Mouse (Mus musculus) heart, postnatal 0 days (tissue): Measurements from ENCODE around the gene Lrp2. TPM values are rescaled to one million over a fixed set of nuclear protein-coding genes. Genes with fewer than 3 reads are reported as not detected.

Source experiments
- ATAC-seq: fragments of 200-750 bp; cut with Nextera tagmentation; 2 replicates; pipeline ENCODE4 v1.8.0; 2017; ENCODE audit warnings: low read depth, moderate number of reproducible peaks, moderate library complexity; ENCODE audit not compliant: insufficient read depth
- DNase-seq: peaks from one replicate; pipeline ENCODE4 v3.0.0-alpha.2; 2016; ENCODE audit warnings: low spot score
- H3K27ac ChIP-seq: fragments of 300-500 bp; sonication (generic); 2 replicates; pipeline ENCODE4 v1.5.1; 2014; ENCODE audit warnings: low read depth, mild to moderate bottlenecking
- H3K27me3 ChIP-seq: fragments of 300-500 bp; sonication (generic); 2 replicates; pipeline ENCODE4 v1.6.1; 2014; ENCODE audit warnings: low read length, mixed read lengths; ENCODE audit not compliant: control insufficient read depth, insufficient read depth
- H3K36me3 ChIP-seq: fragments of 300-500 bp; sonication (generic); replicated peaks from 2 replicates; pipeline ENCODE4 v1.6.1; 2014; ENCODE audit warnings: low read length, mixed read lengths; ENCODE audit not compliant: control insufficient read depth, insufficient read depth
- H3K4me1 ChIP-seq: fragments of 300-500 bp; sonication (generic); 2 replicates; pipeline ENCODE4 v1.6.1; 2014; ENCODE audit warnings: antibody characterized with exemption; ENCODE audit not compliant: control insufficient read depth, insufficient read depth
- H3K4me2 ChIP-seq: fragments of 300-500 bp; sonication (generic); 2 replicates; pipeline ENCODE4 v1.6.1; 2014; ENCODE audit warnings: low read depth, mild to moderate bottlenecking, low read length, moderate library complexity
- H3K4me3 ChIP-seq: fragments of 300-500 bp; sonication (generic); 2 replicates; pipeline ENCODE4 v1.5.1; 2014; ENCODE audit warnings: low read depth, low read length
- H3K9ac ChIP-seq: fragments of 300-500 bp; sonication (generic); replicated peaks from 2 replicates; pipeline ENCODE4 v1.6.1; 2014; ENCODE audit warnings: low read depth, low read length, mixed read lengths
- H3K9me3 ChIP-seq: fragments of 300-500 bp; sonication (generic); replicated peaks from 2 replicates; pipeline ENCODE4 v1.6.1; 2016; ENCODE audit warnings: low read length; ENCODE audit not compliant: control insufficient read depth
- CTCF ChIP-seq: IDR thresholded peaks from 2 replicates; pipeline ENCODE4 v1.5.1; 2016; ENCODE audit warnings: antibody characterized with exemption, control low read depth, low read depth
- EP300 ChIP-seq: IDR thresholded peaks from 2 replicates; pipeline ENCODE4 v1.6.1; 2016; ENCODE audit warnings: antibody characterized with exemption, low read depth
- WGBS: fragments of 180-500 bp; shearing (Covaris S2); extraction: QIAGEN DNeasy Blood & Tissue Kit; methylation state at CpG from one replicate; pipeline ENCODE4 v1.1.7; 2014; 5-methylcytosine and 5-hydroxymethylcytosine counted together
- polyA plus RNA-seq: library from polyadenylated mRNA; unstranded; fragments of >200 nt; fragmentation: Nextera tagmentation; extraction: Ambion mirVana; gene quantifications from 2 replicates; pipeline ENCODE4 v1.2.1, GENCODE M21; 2015
- total RNA-seq: library from RNA; depleted of rRNA; stranded (reverse); fragments of >200 nt; gene quantifications from 2 replicates; pipeline ENCODE4 v1.2.3, GENCODE M21; 2014; ENCODE audit warnings: low replicate concordance

The Lrp2 gene
- total and polyA plus RNA-seq, 2 experiments from 2014 or later, result 0.23 to 3.2 TPM

DNA sequence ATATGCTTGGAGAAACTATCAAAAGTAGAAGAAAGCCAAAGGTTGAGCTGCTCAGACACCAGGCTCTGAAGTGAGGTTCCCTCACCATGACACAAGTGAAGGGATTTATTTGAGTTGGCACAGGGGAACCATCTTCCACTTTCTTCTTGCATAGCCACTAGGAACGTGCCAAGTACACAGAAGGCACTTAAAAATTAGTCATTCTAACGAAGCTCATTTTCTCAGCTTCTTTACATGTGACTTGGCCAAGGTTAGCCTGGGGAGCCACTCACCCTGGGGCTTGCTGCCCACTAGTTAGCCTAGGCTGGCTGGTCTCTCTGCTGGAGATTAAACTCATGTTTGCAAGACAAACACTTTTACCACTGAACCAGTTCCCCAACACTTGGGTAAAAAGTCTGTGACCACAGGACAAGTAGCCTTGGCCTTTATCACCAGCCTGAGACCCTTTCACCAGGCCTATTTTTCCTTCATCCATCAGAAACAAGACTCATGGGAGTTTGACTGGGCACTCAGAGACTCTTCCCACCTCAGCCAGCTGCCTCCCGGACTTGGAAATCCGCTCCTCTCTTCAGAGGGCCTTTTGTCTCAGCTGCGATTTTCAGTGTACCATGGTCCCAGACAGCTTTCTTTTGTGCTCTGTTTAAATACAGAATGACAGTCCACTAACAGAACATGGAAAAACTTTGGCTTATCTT, 12.7 kb downstream of the Lrp2 start:
- DNase-seq, result no peak
- H3K4me2 ChIP-seq, result no peak overlapping the region
- H3K9me3 ChIP-seq, result no peaks in the 10 kb centered on the region
- H3K27ac ChIP-seq, result no peak overlapping the region
- H3K27me3 ChIP-seq, result no peaks in the 10 kb centered on the region
- no peak overlapping the region for H3K4me3 ChIP-seq
- ATAC-seq, result no peak
- no peaks in the 10 kb centered on the region for H3K4me1 ChIP-seq
- H3K9ac ChIP-seq, result no peak overlapping the region
- TF ChIP-seq EP300, result no peak
- no peak for TF ChIP-seq CTCF
- no peaks in the 10 kb centered on the region for H3K36me3 ChIP-seq
- WGBS, result 69% methylated on average over 5 of the region's 5 CpGs

DNA sequence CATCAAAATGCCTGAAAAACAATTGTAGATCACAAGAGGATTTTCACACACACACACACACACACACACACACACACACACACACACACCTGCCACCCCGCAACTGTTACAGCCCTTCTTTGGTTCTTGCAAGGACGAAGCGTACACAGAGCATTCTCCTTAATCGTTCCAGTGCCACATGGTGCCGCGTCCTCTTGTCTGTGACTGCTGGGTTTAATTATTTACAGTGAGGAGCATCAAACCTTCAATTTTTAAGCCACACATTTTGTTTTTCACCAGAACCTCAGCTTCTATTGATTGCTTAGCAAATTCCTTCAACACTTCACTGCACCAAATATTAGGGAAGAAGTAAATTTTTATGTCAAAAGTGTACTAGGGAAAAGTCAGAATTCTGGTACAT, 15.3 kb downstream of the Lrp2 start:
- no peaks in the 10 kb centered on the region for H3K4me1 ChIP-seq
- H3K4me2 ChIP-seq, result no peak overlapping the region
- ATAC-seq (no peak), DNase-seq (no peak)
- WGBS, result 87% methylated on average over 6 of the region's 6 CpGs
- H3K36me3 ChIP-seq, result no peaks in the 10 kb centered on the region
- no peaks in the 10 kb centered on the region for H3K27me3 ChIP-seq
- no peak overlapping the region for H3K4me3 ChIP-seq
- no peak overlapping the region for H3K27ac ChIP-seq
- H3K9me3 ChIP-seq, result no peaks in the 10 kb centered on the region
- H3K9ac ChIP-seq, result no peak overlapping the region
- no peak for TF ChIP-seq EP300

DNA sequence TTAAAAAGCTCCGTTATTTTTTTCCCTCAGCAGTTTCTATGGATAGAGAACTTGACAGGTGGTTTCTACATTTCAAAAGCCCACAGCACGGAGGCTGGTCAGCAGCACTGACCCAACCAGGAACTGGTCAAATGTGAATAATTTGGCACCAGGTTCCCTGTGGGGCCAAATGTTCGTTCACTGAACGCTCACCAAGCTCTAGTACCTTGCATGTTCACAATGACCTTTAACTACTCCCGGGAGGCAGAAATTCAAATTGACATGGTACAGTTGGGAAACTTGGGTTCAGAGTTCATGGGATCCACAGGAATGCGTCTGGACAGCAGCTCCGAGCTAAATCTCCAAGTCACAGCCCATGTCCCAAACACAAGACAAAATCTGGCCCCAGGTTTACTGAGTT, 19.6 kb downstream of the Lrp2 start:
- no peak overlapping the region for H3K4me3 ChIP-seq
- no peaks in the 10 kb centered on the region for H3K36me3 ChIP-seq
- no peak for ATAC-seq
- WGBS, result 74% methylated on average over 7 of the region's 7 CpGs
- no peak overlapping the region for H3K9ac ChIP-seq
- DNase-seq, result no peak
- H3K4me2 ChIP-seq, result no peak overlapping the region
- H3K9me3 ChIP-seq, result no peaks in the 10 kb centered on the region
- no peak overlapping the region for H3K27ac ChIP-seq
- H3K4me1 ChIP-seq, result no peaks in the 10 kb centered on the region
- TF ChIP-seq CTCF, result no peak
- TF ChIP-seq EP300, result no peak
- no peaks in the 10 kb centered on the region for H3K27me3 ChIP-seq

GRCm38 (mm10) chr2:69563492-69563891, 22.4 kb downstream of the Lrp2 start:
- Histone ChIP-seq H3K4me3 (no peak overlapping the region), H3K36me3 (no peaks in the 10 kb centered on the region), H3K4me2 (no peak overlapping the region), H3K27me3 (no peaks in the 10 kb centered on the region), H3K27ac (no peak overlapping the region), H3K9ac (no peak overlapping the region), H3K4me1 (no peaks in the 10 kb centered on the region), H3K9me3 (no peaks in the 10 kb centered on the region)
- DNase-seq (no peak), ATAC-seq (no peak)
- 34% methylated on average over 6 of the region's 6 CpGs for WGBS
- TF ChIP-seq EP300, result no peak
- TF ChIP-seq CTCF, result no peak

- no peaks in the 10 kb centered on the region for H3K36me3 ChIP-seq
- H3K27ac ChIP-seq, result no peak overlapping the region
- no peak overlapping the region for H3K4me3 ChIP-seq
- no peak overlapping the region for H3K4me2 ChIP-seq
- H3K9ac ChIP-seq, result no peak overlapping the region
- DNase-seq (no peak), ATAC-seq (no peak)
- WGBS, result 51% methylated on average over 5 of the region's 5 CpGs
- TF ChIP-seq EP300 (no peak), CTCF (no peak)
- H3K27me3 ChIP-seq, result no peaks in the 10 kb centered on the region
- no peaks in the 10 kb centered on the region for H3K4me1 ChIP-seq
- H3K9me3 ChIP-seq, result no peaks in the 10 kb centered on the region
Measured at GRCm38 (mm10) chr2:69562761-69563160, 23.1 kb downstream of the Lrp2 start.

DNA sequence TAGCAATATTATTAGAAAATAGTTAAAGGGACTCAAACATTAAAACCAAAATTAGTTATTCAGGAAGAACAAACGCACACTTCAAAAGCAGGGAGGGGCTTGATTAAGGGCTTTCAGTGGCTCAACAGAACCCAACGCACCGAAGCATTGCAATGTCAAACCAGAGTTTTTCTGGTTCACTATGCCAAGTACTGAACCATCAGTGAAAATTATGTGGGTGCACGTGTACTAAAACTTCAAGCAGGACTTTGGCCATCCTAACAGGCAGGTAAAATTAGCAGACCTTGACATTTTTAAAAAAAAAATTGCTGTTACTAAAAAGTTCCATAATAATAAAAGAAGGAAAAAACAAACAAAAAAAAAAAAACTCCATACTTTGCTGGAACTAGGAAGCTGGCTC, 25.6 kb downstream of the Lrp2 start:
- Histone ChIP-seq H3K4me3 (no peak overlapping the region), H3K27me3 (no peaks in the 10 kb centered on the region), H3K4me1 (no peaks in the 10 kb centered on the region), H3K9ac (no peak overlapping the region), H3K4me2 (no peak overlapping the region), H3K27ac (no peak overlapping the region), H3K9me3 (no peaks in the 10 kb centered on the region), H3K36me3 (no peaks in the 10 kb centered on the region)
- no peak for TF ChIP-seq CTCF
- no peak for TF ChIP-seq EP300
- no peak for DNase-seq
- ATAC-seq, result no peak
- WGBS, result 81% methylated on average over 4 of the region's 4 CpGs
